Comparison of ENCODE assay signal across 21 mouse cellular contexts in genomic region chr16:94229890-94230289, GRCm38 (mm10).
DNase-seq lines count a peak whose midpoint lies in the region; ATAC-seq and TF ChIP-seq lines count a peak whose summit lies in the region.
"Had no signal": no experiment of that assay in that cellular context is flagged by ENCODE, and none has a peak within 500 bp of the region (broad histone marks: within the 10 kb centered on the region; RNA-seq: fewer than 3 reads in every experiment).

No protein-coding gene starts in this region.

- in situ Hi-C loops in CH12.LX (cut with MboI; ENCODE audit: low pct_ligation_motif_present, low pct_unique_long_range_greater_than_20kb, low sequenced_read_pairs) = no loop called here

- no peak for DNase-seq in gastrocnemius, adult 2 months
- no peak for DNase-seq in gastrocnemius, postnatal 4 days (ENCODE audit: low spot score in 2 of 2)
- DNase-seq in lung, embryonic 14.5 days = no peak
- DNase-seq in lung, adult 2 months = no peak
- DNase-seq in CH12.LX (ENCODE audit: extremely low read depth) = no peak
- no peak for DNase-seq in thymus, postnatal 0 days (ENCODE audit: low spot score)
- DNase-seq in adrenal gland, adult 18-20 months (ENCODE audit: low spot score in 2 of 2) = no peak
- DNase-seq: adrenal gland, postnatal 36 days; cerebellum, adult 8-10 months; kidney, adult 9 months; kidney, postnatal 4 days; lung, adult 18-20 months; right cerebral cortex, postnatal 14 days had no signal

- 0 out of 2 replicates have a peak, but pooled peaks cover 3% of the 10 kb centered on the region for H3K4me1 ChIP-seq in lung, embryonic 14.5 days (ENCODE audit: insufficient read depth)
- no peaks in the 10 kb centered on the region for H3K4me1 ChIP-seq in lung, adult 2 months (ENCODE audit: control insufficient read depth, insufficient read depth, low read length)
- H3K4me1 ChIP-seq in CH12.LX (ENCODE audit: control insufficient read depth in 1 of 2, insufficient read depth in 2 of 2) = peaks cover 3 to 8% of the 10 kb centered on the region in 2 experiments; a peak in 2 of 4 replicates
- H3K4me1 ChIP-seq in bone marrow, adult 2 months (ENCODE audit: control insufficient read depth, insufficient read depth, low read length) = peaks cover 1% of the 10 kb centered on the region; the same call in 1 of the 2 replicates
- H3K4me1 ChIP-seq: intestine, embryonic 15.5 days had no signal

- no peaks in the 10 kb centered on the region for H3K36me3 ChIP-seq in lung, embryonic 14.5 days (ENCODE audit: insufficient read depth)
- peaks cover 3 to 46% of the 10 kb centered on the region in 2 experiments for H3K36me3 ChIP-seq in CH12.LX (replicated peaks in 1 of 2; ENCODE audit: control insufficient read depth in 1 of 2, insufficient read depth in 1 of 2, low read length in 1 of 2)
- H3K36me3 ChIP-seq: forebrain, embryonic 12.5 days; hindbrain, embryonic 15.5 days; intestine, embryonic 15.5 days; limb, embryonic 12.5 days had no signal

- no peak for TF ChIP-seq EP300 in CH12.LX (IDR thresholded peaks at IDR 0.05; ENCODE audit: low read length)

- intact Hi-C loops in gastrocnemius, adult 2 months (cut with DNase I) = no loop called here

- peak; percentile 18 for TF ChIP-seq RAD21 in CH12.LX (IDR thresholded peaks at IDR 0.05; ENCODE audit: low read depth, low read length)

- H3K27ac ChIP-seq in gastrocnemius, adult 2 months = no peak overlapping the region
- no peak overlapping the region for H3K27ac ChIP-seq in lung, embryonic 14.5 days (ENCODE audit: low read depth)
- H3K27ac ChIP-seq in CH12.LX (ENCODE audit: insufficient read depth, low read depth) = no peak overlapping the region
- H3K27ac ChIP-seq in bone marrow, adult 2 months (ENCODE audit: control insufficient read depth, insufficient read depth, low read depth, low read length, poor library complexity) = no peak overlapping the region
- H3K27ac ChIP-seq: embryonic facial prominence, embryonic 10.5 days; forebrain, embryonic 12.5 days; hindbrain, embryonic 15.5 days; intestine, embryonic 15.5 days; limb, embryonic 12.5 days; midbrain, embryonic 10.5 days; neural tube, embryonic 13.5 days had no signal

- TF ChIP-seq CTCF in gastrocnemius, adult 2 months (IDR thresholded peaks at IDR 0.05) = peak; percentile 6; the same call in 1 of the 2 replicates
- TF ChIP-seq CTCF in lung, embryonic 14.5 days (IDR thresholded peaks at IDR 0.05; ENCODE audit: low read depth) = 0 out of 2 replicates have a peak, but pooled peaks have one; percentile 15
- TF ChIP-seq CTCF in lung, adult 2 months (IDR thresholded peaks at IDR 0.05; ENCODE audit: insufficient read depth, low read length) = no peak
- TF ChIP-seq CTCF in CH12.LX (conservative IDR thresholded peaks at IDR 0.05 in 1 of 2, IDR thresholded peaks at IDR 0.05 in 1 of 2; ENCODE audit: low read depth in 2 of 2, low read length in 2 of 2) = peak; percentile 23 to 47; a peak in 3 of 4 replicates
- 0 out of 2 replicates have a peak, but pooled peaks have one; percentile 35 for TF ChIP-seq CTCF in bone marrow, adult 2 months (IDR thresholded peaks at IDR 0.05; ENCODE audit: control insufficient read depth, insufficient read depth, low read length)

- no peaks in the 10 kb centered on the region for H3K9me3 ChIP-seq in lung, embryonic 14.5 days (ENCODE audit: low read depth, low read length)
- peaks cover 7% of the 10 kb centered on the region for H3K9me3 ChIP-seq in CH12.LX (replicated peaks; ENCODE audit: low read length)
- H3K9me3 ChIP-seq: embryonic facial prominence, embryonic 10.5 days; hindbrain, embryonic 15.5 days; intestine, embryonic 15.5 days; limb, embryonic 12.5 days; midbrain, embryonic 10.5 days; neural tube, embryonic 13.5 days had no signal

- dilution Hi-C loops in CH12.LX (cut with MboI; ENCODE audit: extremely low pct_ligation_motif_present, extremely low pct_unique_long_range_greater_than_20kb, low sequenced_read_pairs) = no loop called here

- no peak overlapping the region for H3K9ac ChIP-seq in lung, embryonic 14.5 days
- H3K9ac ChIP-seq in CH12.LX (ENCODE audit: insufficient read depth, low read depth) = no peak overlapping the region
- H3K9ac ChIP-seq: forebrain, embryonic 12.5 days; hindbrain, embryonic 15.5 days; intestine, embryonic 15.5 days; limb, embryonic 12.5 days; neural tube, embryonic 13.5 days had no signal

- no peak overlapping the region for H3K4me3 ChIP-seq in gastrocnemius, adult 2 months
- H3K4me3 ChIP-seq in lung, embryonic 14.5 days (ENCODE audit: low read depth, low read length) = no peak overlapping the region
- H3K4me3 ChIP-seq in lung, adult 2 months (replicated peaks; ENCODE audit: extremely low read depth, low read depth, low read length) = no peak overlapping the region
- H3K4me3 ChIP-seq in CH12.LX (replicated peaks in 1 of 3; ENCODE audit: low read depth in 2 of 3, low read length in 2 of 3, poor library complexity in 1 of 3) = no peak overlapping the region
- H3K4me3 ChIP-seq in bone marrow, adult 2 months (replicated peaks; ENCODE audit: control insufficient read depth, low read depth, low read length) = no peak overlapping the region
- H3K4me3 ChIP-seq: embryonic facial prominence, embryonic 10.5 days; forebrain, embryonic 12.5 days; hindbrain, embryonic 15.5 days; intestine, embryonic 15.5 days; limb, embryonic 12.5 days; midbrain, embryonic 10.5 days; neural tube, embryonic 13.5 days had no signal

- TF ChIP-seq POLR2A in lung, adult 2 months (IDR thresholded peaks at IDR 0.05; ENCODE audit: borderline replicate concordance, extremely low read depth, low read depth, low read length) = no peak
- TF ChIP-seq POLR2A in CH12.LX (IDR thresholded peaks at IDR 0.05; ENCODE audit: low read depth, low read length) = no peak
- no peak for TF ChIP-seq POLR2A in bone marrow, adult 2 months (IDR thresholded peaks at IDR 0.05; ENCODE audit: borderline replicate concordance, control insufficient read depth, low read depth, low read length)

- H3K27me3 ChIP-seq in lung, embryonic 14.5 days (ENCODE audit: insufficient read depth, low read length) = no peaks in the 10 kb centered on the region
- no peaks in the 10 kb centered on the region for H3K27me3 ChIP-seq in CH12.LX (replicated peaks)
- H3K27me3 ChIP-seq: intestine, embryonic 15.5 days had no signal

- no peak for ATAC-seq in lung, embryonic 14.5 days (ENCODE audit: insufficient read depth)
- ATAC-seq: intestine, embryonic 15.5 days had no signal

- H3K4me2 ChIP-seq in lung, embryonic 14.5 days = no peak overlapping the region
- H3K4me2 ChIP-seq in CH12.LX (ENCODE audit: insufficient read depth, low read depth, poor library complexity, severe bottlenecking) = no peak overlapping the region
- H3K4me2 ChIP-seq: forebrain, embryonic 12.5 days; hindbrain, embryonic 15.5 days; intestine, embryonic 15.5 days; limb, embryonic 12.5 days; neural tube, embryonic 13.5 days had no signal

- WGBS in lung, embryonic 14.5 days = 94% methylated on average over 7 of the region's 7 CpGs
- 97% methylated on average over 7 of the region's 7 CpGs for WGBS in lung, adult 2 months
- WGBS in bone marrow, adult 2 months = 93% methylated on average over 7 of the region's 7 CpGs

- H3K79me2 ChIP-seq in CH12.LX (replicated peaks; ENCODE audit: control insufficient read depth, extremely low read depth, insufficient read depth, poor library complexity, severe bottlenecking) = no peaks in the 10 kb centered on the region

TF ChIP-seq in CH12.LX, 34 proteins besides CTCF, POLR2A, EP300 and RAD21:
- no peak for TF ChIP-seq USF1 (IDR thresholded peaks at IDR 0.05; ENCODE audit: low read depth, low read length)
- no peak for TF ChIP-seq CHD1 (IDR thresholded peaks at IDR 0.05; ENCODE audit: low read depth, low read length)
- no peak for TF ChIP-seq MXI1 (IDR thresholded peaks at IDR 0.05; ENCODE audit: low read depth, low read length)
- no peak for TF ChIP-seq USF2 (conservative IDR thresholded peaks at IDR 0.05; ENCODE audit: low read depth, low read length)
- TF ChIP-seq JUND (conservative IDR thresholded peaks at IDR 0.05; ENCODE audit: low read depth, low read length) = no peak
- no peak for TF ChIP-seq MEF2A (IDR thresholded peaks at IDR 0.05; ENCODE audit: borderline replicate concordance, low read depth, low read length)
- TF ChIP-seq GABPA (IDR thresholded peaks at IDR 0.05; ENCODE audit: insufficient replicate concordance, low read depth, low read length) = no peak
- no peak for TF ChIP-seq IRF4 (IDR thresholded peaks at IDR 0.05; ENCODE audit: low read depth, low read length)
